Mouse (Mus musculus) hindbrain, postnatal 0 days (tissue): ENCODE measurements at regions not wholly inside any gene's neighbourhood (a gene's known extent, or its start where the extent isn't known, plus 50 kb on each side); places are given as distances from the start of the nearest gene placed in this dataset.

Source experiments
- ATAC-seq: fragments of 200-750 bp; cut with Nextera tagmentation; 2 replicates; pipeline ENCODE4 v1.8.0; 2017; ENCODE audit warnings: mild to moderate bottlenecking, moderate TSS enrichment, moderate library complexity
- DNase-seq: peaks from one replicate; pipeline ENCODE4 v3.0.0-alpha.2; 2015; ENCODE audit warnings: low spot score
- H3K27ac ChIP-seq: fragments of 300-500 bp; sonication (generic); 2 replicates; pipeline ENCODE4 v1.5.1; 2014; ENCODE audit warnings: mild to moderate bottlenecking
- H3K27me3 ChIP-seq: fragments of 300-500 bp; sonication (generic); 2 replicates; pipeline ENCODE4 v1.6.1; 2014; ENCODE audit warnings: low read length, mixed read lengths; ENCODE audit not compliant: insufficient read depth
- H3K36me3 ChIP-seq: fragments of 300-500 bp; sonication (generic); 2 replicates; pipeline ENCODE4 v1.6.1; 2014; ENCODE audit warnings: low read length, mixed read lengths; ENCODE audit not compliant: insufficient read depth
- H3K4me1 ChIP-seq: fragments of 300-500 bp; sonication (generic); 2 replicates; pipeline ENCODE4 v1.6.1; 2014; ENCODE audit warnings: antibody characterized with exemption, low read length, mixed read lengths; ENCODE audit not compliant: insufficient read depth
- H3K4me2 ChIP-seq: fragments of 300-500 bp; sonication (generic); 2 replicates; pipeline ENCODE4 v1.6.1; 2014; ENCODE audit warnings: low read depth, mild to moderate bottlenecking, low read length, moderate library complexity, mixed read lengths
- H3K4me3 ChIP-seq: fragments of 300-500 bp; sonication (generic); 2 replicates; pipeline ENCODE4 v1.5.1; 2014; ENCODE audit warnings: low read length
- H3K9ac ChIP-seq: fragments of 300-500 bp; sonication (generic); replicated peaks from 2 replicates; pipeline ENCODE4 v1.6.1; 2014; ENCODE audit warnings: mild to moderate bottlenecking, low read length, moderate library complexity, mixed read lengths
- H3K9me3 ChIP-seq: fragments of 300-500 bp; sonication (generic); 2 replicates; pipeline ENCODE4 v1.6.1; 2016; ENCODE audit warnings: low read length, mixed read lengths
- CTCF ChIP-seq: IDR thresholded peaks from 2 replicates; pipeline ENCODE4 v1.5.1; 2016; ENCODE audit warnings: antibody characterized with exemption, control low read depth, low read depth
- WGBS: fragments of 180-500 bp; shearing (Covaris S2); extraction: QIAGEN DNeasy Blood & Tissue Kit; methylation state at CpG from one replicate; pipeline ENCODE4 v1.1.7; 2014; 5-methylcytosine and 5-hydroxymethylcytosine counted together

- no peaks in the 10 kb centered on the region for H3K9me3 ChIP-seq
- no peaks in the 10 kb centered on the region for H3K4me1 ChIP-seq
- no peak for TF ChIP-seq CTCF
- H3K27ac ChIP-seq = no peak overlapping the region
- no peaks in the 10 kb centered on the region for H3K36me3 ChIP-seq
- no peak overlapping the region for H3K4me3 ChIP-seq
- DNase-seq (no peak), ATAC-seq (peak; percentile 21; the same call in 1 of the 2 replicates)
- no peaks in the 10 kb centered on the region for H3K27me3 ChIP-seq
- no peak overlapping the region for H3K4me2 ChIP-seq
- whole genome bisulfite sequencing = 72% methylated on average over 9 of the region's 9 CpGs
- no peak overlapping the region for H3K9ac ChIP-seq
Measured at GRCm38 (mm10) chr3:72603718-72604359, 363.8 kb downstream of the Sis start.
